Mouse (Mus musculus): Measurements from ENCODE around the gene Pcid2.

Pcid2 gene

GRCm38 (mm10) chr8:13105087-13105881, at the start of gene Pcid2, which contains the start of gene Cul4a:
Gene Pcid2 (minus strand): TSS chr8:13105459.
Gene Cul4a (plus strand): TSS chr8:13105621.
- DNase-seq, result peak; percentile 97 to 98

- DNase-seq, result no peak
These were observed 48.8 kb upstream of the Pcid2 start for GRCm38 (mm10) chr8:13154099-13154498.

GRCm38 (mm10) chr8:13150929-13151328, 45.7 kb upstream of the Pcid2 start:
- no peak for DNase-seq

GRCm38 (mm10) chr8:13149866-13150265, 44.6 kb upstream of the Pcid2 start:
- no peak for DNase-seq

GRCm38 (mm10) chr8:13149287-13149686, 44.0 kb upstream of the Pcid2 start:
- DNase-seq, result no peak

- DNase-seq, result no peak
These were observed 43.2 kb upstream of the Pcid2 start for GRCm38 (mm10) chr8:13148476-13148875.

- no peak for DNase-seq
These were observed 36.4 kb upstream of the Pcid2 start for GRCm38 (mm10) chr8:13141681-13142080.

GRCm38 (mm10) chr8:13139641-13140182, 34.5 kb upstream of the Pcid2 start:
- no peak for DNase-seq

- DNase-seq, result peak; percentile 55 to 85
These were observed 27.0 kb upstream of the Pcid2 start for GRCm38 (mm10) chr8:13132220-13132619.

GRCm38 (mm10) chr8:13124897-13125296, 19.6 kb upstream of the Pcid2 start:
- no peak for DNase-seq

GRCm38 (mm10) chr8:13122887-13123421, 17.7 kb upstream of the Pcid2 start:
- no peak for DNase-seq

- DNase-seq, result no peak
These were observed 15.8 kb upstream of the Pcid2 start for GRCm38 (mm10) chr8:13120882-13121665.

GRCm38 (mm10) chr8:13118516-13118915, 13.3 kb upstream of the Pcid2 start:
- no peak for DNase-seq

GRCm38 (mm10) chr8:13117096-13117495, 11.8 kb upstream of the Pcid2 start:
- no peak for DNase-seq

GRCm38 (mm10) chr8:13113232-13113631, 8.0 kb upstream of the Pcid2 start:
- no peak for DNase-seq

- DNase-seq, result no peak
These were observed 6.7 kb upstream of the Pcid2 start for GRCm38 (mm10) chr8:13111917-13112316.

GRCm38 (mm10) chr8:13109416-13109960, 4.2 kb upstream of the Pcid2 start:
- no peak for DNase-seq

- DNase-seq, result no peak
These were observed 3.7 kb upstream of the Pcid2 start for GRCm38 (mm10) chr8:13108967-13109366.

GRCm38 (mm10) chr8:13107990-13108638, 2.9 kb upstream of the Pcid2 start:
- DNase-seq, result no peak

- DNase-seq, result peak; percentile 51 to 84
These were observed 771 bp upstream of the Pcid2 start for GRCm38 (mm10) chr8:13105908-13106551.

GRCm38 (mm10) chr8:13104691-13105086, 570 bp downstream of the Pcid2 start:
- peak; percentile 92 to 94 for DNase-seq

GRCm38 (mm10) chr8:13077542-13077941, 27.7 kb downstream of the Pcid2 start:
- DNase-seq, result no peak

Measured in kidney, postnatal 25 days (tissue).